Comparison of ENCODE assay signal across 13 mouse cellular contexts in the genomic region with DNA sequence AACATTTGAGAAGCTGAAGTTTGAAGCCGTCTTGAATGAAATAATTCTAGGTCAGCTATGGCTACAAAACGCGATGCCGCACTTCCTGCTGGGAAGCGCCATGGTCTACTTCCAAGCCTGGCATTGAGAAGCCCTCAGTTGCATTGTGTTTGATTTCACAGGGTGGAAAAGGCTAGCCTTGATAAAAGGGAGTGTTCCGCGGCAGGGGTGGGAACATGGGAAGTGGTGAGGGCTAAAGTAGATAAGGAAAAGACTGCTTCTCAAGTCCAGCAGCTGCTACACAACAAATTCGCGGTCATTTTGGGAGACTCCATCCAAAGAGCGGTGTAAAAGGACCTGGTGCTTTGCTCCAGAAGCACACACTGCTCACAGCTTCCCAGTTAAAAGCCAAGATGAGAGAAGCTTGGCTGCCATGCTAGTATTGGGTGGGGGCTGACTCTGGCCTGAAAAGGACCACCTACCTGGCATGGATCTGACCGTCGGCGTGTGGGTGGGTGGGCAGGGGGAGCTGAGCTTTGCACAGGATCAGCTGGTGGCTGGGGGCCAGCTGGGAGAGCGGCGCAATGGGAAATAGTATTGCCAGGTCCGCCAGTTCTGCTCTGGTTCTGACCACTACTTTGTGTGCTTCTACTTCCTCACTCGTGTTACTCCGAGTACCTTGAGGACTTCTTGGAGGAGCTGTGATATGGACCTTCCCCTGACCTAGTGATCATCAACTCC. TPM values are rescaled to one million over a fixed set of nuclear protein-coding genes. Genes with fewer than 3 reads are reported as not detected.
DNase-seq lines count a peak whose midpoint lies in the region; ATAC-seq and TF ChIP-seq lines count a peak whose summit lies in the region.
"Had no signal": no experiment of that assay in that cellular context is flagged by ENCODE, and none has a peak within 500 bp of the region (broad histone marks: within the 10 kb centered on the region; RNA-seq: fewer than 3 reads in every experiment).

No protein-coding gene starts in this region.

- H3K27ac ChIP-seq in spleen, adult 2 months (ENCODE audit: insufficient read depth, low read length), result peak overlapping the region; percentile 56
- H3K27ac ChIP-seq in liver, embryonic 13.5 days, result peak overlapping the region; percentile 10
- H3K27ac ChIP-seq: embryonic facial prominence, embryonic 12.5 days; midbrain, embryonic 15.5 days had no signal

- TF ChIP-seq CTCF in spleen, adult 2 months (IDR thresholded peaks at IDR 0.05; ENCODE audit: extremely low read depth, insufficient read depth, insufficient read length, insufficient replicate concordance), result no peak

- H3K4me3 ChIP-seq in spleen, adult 2 months (ENCODE audit: extremely low read depth, insufficient read depth, insufficient read length), result no peak overlapping the region
- H3K4me3 ChIP-seq in liver, embryonic 13.5 days (replicated peaks), result no peak overlapping the region
- H3K4me3 ChIP-seq: embryonic facial prominence, embryonic 12.5 days; midbrain, embryonic 15.5 days had no signal

- intact Hi-C loops in heart, postnatal 14 days (cut with DNase I), result no loop called here

- H3K9me3 ChIP-seq in liver, embryonic 13.5 days (replicated peaks), result no peaks in the 10 kb centered on the region
- H3K9me3 ChIP-seq: embryonic facial prominence, embryonic 12.5 days; midbrain, embryonic 15.5 days had no signal

- 75% methylated on average over 18 of the region's 18 CpGs for WGBS in spleen, adult 2 months
- 48% methylated on average over 18 of the region's 18 CpGs for WGBS in liver, embryonic 13.5 days (ENCODE audit: insufficient replicate concordance)

- peak; percentile 91 for DNase-seq in heart, adult 11 months
- no peak for DNase-seq in heart, postnatal 14 days
- DNase-seq in spleen, adult 2 months (ENCODE audit: low read depth in 1 of 2, low spot score in 2 of 2), result no peak
- no peak for DNase-seq in spleen, adult 12 weeks (ENCODE audit: low spot score)
- no peak for DNase-seq in liver, embryonic 13.5 days
- no peak for DNase-seq in gastrocnemius, adult 18-20 months (ENCODE audit: low spot score)
- no peak for DNase-seq in spleen, postnatal 36 days (ENCODE audit: low spot score in 2 of 2)
- DNase-seq: cerebellum, adult 18-20 months; kidney, adult 9 months; right cerebral cortex, postnatal 25 days had no signal

- ATAC-seq in liver, embryonic 13.5 days (ENCODE audit: low read depth), result no peak
- no peak for ATAC-seq in megakaryocyte-erythroid progenitor cell, adult 5-6 weeks (replicated peaks; ENCODE audit: low FRiP score, low TSS enrichment, poor library complexity, severe bottlenecking)
- ATAC-seq: midbrain, embryonic 15.5 days had no signal

- no peaks in the 10 kb centered on the region for H3K36me3 ChIP-seq in spleen, adult 2 months (ENCODE audit: control insufficient read depth, insufficient read depth, low read length)
- H3K36me3 ChIP-seq in liver, embryonic 13.5 days, result no peaks in the 10 kb centered on the region
- H3K36me3 ChIP-seq: embryonic facial prominence, embryonic 12.5 days; midbrain, embryonic 15.5 days had no signal

- no peaks in the 10 kb centered on the region; the same call in 1 of the 2 replicates for H3K4me1 ChIP-seq in spleen, adult 2 months (ENCODE audit: control insufficient read depth, insufficient read depth, insufficient read length)
- peaks cover 54% of the 10 kb centered on the region for H3K4me1 ChIP-seq in liver, embryonic 13.5 days (replicated peaks)
- H3K4me1 ChIP-seq: embryonic facial prominence, embryonic 12.5 days; midbrain, embryonic 15.5 days had no signal

- no peak for TF ChIP-seq POLR2A in spleen, adult 2 months (IDR thresholded peaks at IDR 0.05; ENCODE audit: low read depth, low read length)

- H3K27me3 ChIP-seq in spleen, adult 2 months (ENCODE audit: control insufficient read depth, insufficient read depth, low read length), result no peaks in the 10 kb centered on the region
- H3K27me3 ChIP-seq in liver, embryonic 13.5 days, result no peaks in the 10 kb centered on the region
- H3K27me3 ChIP-seq: embryonic facial prominence, embryonic 12.5 days; midbrain, embryonic 15.5 days had no signal

- H3K9ac ChIP-seq in liver, embryonic 13.5 days, result peak overlapping the region; percentile 46; the same call in 1 of the 2 replicates
- H3K9ac ChIP-seq: embryonic facial prominence, embryonic 12.5 days; midbrain, embryonic 15.5 days had no signal

- peak overlapping the region; percentile 35 for H3K4me2 ChIP-seq in liver, embryonic 13.5 days
- H3K4me2 ChIP-seq: embryonic facial prominence, embryonic 12.5 days; midbrain, embryonic 15.5 days had no signal

RNA-seq across cellular contexts. Expression of a gene that starts 10.0 kb away (rescaled TPM):
- total RNA-seq in heart, postnatal 14 days (2021), result 100 to 1,000 TPM; 200 to 202 TPM
- polyA plus RNA-seq in spleen, adult 2 months (2012; rRNA removed), result 20.9 and 25.5 TPM in 2 replicates
- 60.3 and 72.2 TPM in 2 replicates for polyA plus RNA-seq in liver, embryonic 13.5 days (2015; fragmentation: Nextera tagmentation; extraction: Ambion mirVana)
- 100 to 1,000 TPM; 157 to 219 TPM for total RNA-seq in gastrocnemius, adult 18-20 months (2021)
- 152 and 164 TPM in 2 replicates for total RNA-seq in megakaryocyte-erythroid progenitor cell, adult 5-6 weeks (2014; fragmentation: Nextera tagmentation)
- total RNA-seq in megakaryocyte-erythroid progenitor cell, adult 5-6 weeks (2017), result 474 and 577 TPM in 2 replicates

RNA-seq across cellular contexts. Expression of a gene that starts 16.8 kb away (rescaled TPM):
- total RNA-seq in heart, postnatal 14 days (2021), result 10 to 100 TPM; 21.1 to 58.2 TPM
- 35.9 and 50.3 TPM in 2 replicates for polyA plus RNA-seq in spleen, adult 2 months (2012; rRNA removed)
- polyA plus RNA-seq in liver, embryonic 13.5 days (2015; fragmentation: Nextera tagmentation; extraction: Ambion mirVana), result 5.2 and 5.9 TPM in 2 replicates
- total RNA-seq in gastrocnemius, adult 18-20 months (2021), result not detected
- total RNA-seq in megakaryocyte-erythroid progenitor cell, adult 5-6 weeks (2014; fragmentation: Nextera tagmentation), result 81.7 and 130 TPM in 2 replicates
- total RNA-seq in megakaryocyte-erythroid progenitor cell, adult 5-6 weeks (2017), result 369 and 555 TPM in 2 replicates

RNA-seq across cellular contexts. Expression of a gene that starts 17.9 kb away (rescaled TPM):
- total RNA-seq in heart, postnatal 14 days (2021), result 10 to 100 TPM; 26.5 to 61.9 TPM
- polyA plus RNA-seq in spleen, adult 2 months (2012; rRNA removed), result 23.7 and 32.9 TPM in 2 replicates
- 3.9 and 5.6 TPM in 2 replicates for polyA plus RNA-seq in liver, embryonic 13.5 days (2015; fragmentation: Nextera tagmentation; extraction: Ambion mirVana)
- 1 to 10 TPM; 1.3 to 1.4 TPM for total RNA-seq in gastrocnemius, adult 18-20 months (2021)
- total RNA-seq in megakaryocyte-erythroid progenitor cell, adult 5-6 weeks (2014; fragmentation: Nextera tagmentation), result 322 and 625 TPM in 2 replicates
- 4,065 and 6,565 TPM in 2 replicates for total RNA-seq in megakaryocyte-erythroid progenitor cell, adult 5-6 weeks (2017)

RNA-seq across cellular contexts. Expression of a gene that starts 18.0 kb away (rescaled TPM):
- 10 to 100 TPM; 39.5 to 41.3 TPM for total RNA-seq in heart, postnatal 14 days (2021)
- 20.7 and 26.1 TPM in 2 replicates for polyA plus RNA-seq in spleen, adult 2 months (2012; rRNA removed)
- polyA plus RNA-seq in liver, embryonic 13.5 days (2015; fragmentation: Nextera tagmentation; extraction: Ambion mirVana), result 6.6 and 8.8 TPM in 2 replicates
- total RNA-seq in gastrocnemius, adult 18-20 months (2021), result 10 to 100 TPM; 25.6 to 25.7 TPM
- total RNA-seq in megakaryocyte-erythroid progenitor cell, adult 5-6 weeks (2014; fragmentation: Nextera tagmentation), result not detected in 2 replicates
- total RNA-seq in megakaryocyte-erythroid progenitor cell, adult 5-6 weeks (2017), result 0.27 and 1.9 TPM in 2 replicates

RNA-seq across cellular contexts. Expression of a gene that starts 22.3 kb away (rescaled TPM):
- total RNA-seq in heart, postnatal 14 days (2021), result 100 to 1,000 TPM in 1 of 2 experiments, 10 to 100 TPM in 1; 54.2 to 146 TPM
- 28.4 and 40.3 TPM in 2 replicates for polyA plus RNA-seq in spleen, adult 2 months (2012; rRNA removed)
- polyA plus RNA-seq in liver, embryonic 13.5 days (2015; fragmentation: Nextera tagmentation; extraction: Ambion mirVana), result 54.0 and 76.2 TPM in 2 replicates
- total RNA-seq in gastrocnemius, adult 18-20 months (2021), result under 1 TPM in 1 of 2 experiments, not detected in 1; 0.82 TPM
- 69.7 and 80.3 TPM in 2 replicates for total RNA-seq in megakaryocyte-erythroid progenitor cell, adult 5-6 weeks (2014; fragmentation: Nextera tagmentation)
- total RNA-seq in megakaryocyte-erythroid progenitor cell, adult 5-6 weeks (2017), result 1,316 and 2,308 TPM in 2 replicates

Comparison
In these comparisons a context has a peak if more than half of its experiments do, and no peak if none do; other contexts are left out.
1. RNA of a gene that starts 16.8 kb away (total RNA-seq): 81.7 to 555 TPM in megakaryocyte-erythroid progenitor cell, adult 5-6 weeks and 21.1 to 58.2 TPM in heart, postnatal 14 days; not detected in gastrocnemius, adult 18-20 months; every median in the first group is over 10 times any median in the second.
2. RNA of a gene that starts 17.9 kb away (total RNA-seq): 322 to 6,565 TPM in megakaryocyte-erythroid progenitor cell, adult 5-6 weeks and 26.5 to 61.9 TPM in heart, postnatal 14 days; 1.3 to 1.4 TPM in gastrocnemius, adult 18-20 months; every median in the first group is over 10 times any median in the second.